23 mouse cellular contexts compared by ENCODE assay signal in genomic region chr8:114579292-114579691, GRCm38 (mm10).
A peak's percentile ranks its signal among the peaks of the same experiment; 100 is the strongest.
DNase-seq lines count a peak whose midpoint lies in the region; ATAC-seq and TF ChIP-seq lines count a peak whose summit lies in the region.
"Had no signal": no experiment of that assay in that cellular context is flagged by ENCODE, and none has a peak within 500 bp of the region (broad histone marks: within the 10 kb centered on the region; RNA-seq: fewer than 3 reads in every experiment).

No protein-coding gene starts in this region.

- H3K79me2 ChIP-seq in MEL (ENCODE audit: control insufficient read depth, insufficient read depth, low read length, poor library complexity) = no peaks in the 10 kb centered on the region

- TF ChIP-seq RAD21 in MEL (IDR thresholded peaks at IDR 0.05; ENCODE audit: low read depth, low read length) = no peak

- peak; percentile 26 for DNase-seq in gastrocnemius, adult 18-20 months (ENCODE audit: low spot score)
- no peak for DNase-seq in gastrocnemius, postnatal 36 days
- DNase-seq in kidney, adult 9 months = no peak
- peak; percentile 26 for DNase-seq in kidney, postnatal 0 days (ENCODE audit: low spot score)
- DNase-seq in kidney, adult 18-20 months = no peak
- DNase-seq in MEL (ENCODE audit: low read depth, low spot score) = peak; percentile 10
- DNase-seq in urinary bladder, postnatal 4 days (ENCODE audit: low spot score in 2 of 2) = no peak
- DNase-seq: adrenal gland, adult 2 months; adrenal gland, postnatal 10 days; adrenal gland, postnatal 25 days; B cell, adult 2 months; cerebellum, adult 11 months; cerebellum, adult 18-20 months; cerebellum, adult 8-10 months; cerebellum, adult 9-11 months; cerebellum, postnatal 14 days had no signal

- no peaks in the 10 kb centered on the region for H3K36me3 ChIP-seq in kidney, embryonic 14.5 days (ENCODE audit: control insufficient read depth, insufficient read depth, low read length)
- H3K36me3 ChIP-seq in kidney, postnatal 0 days (ENCODE audit: insufficient read depth, low read length) = no peaks in the 10 kb centered on the region
- peaks cover 0 to 3% of the 10 kb centered on the region in 2 experiments; a peak in 2 of 4 replicates for H3K36me3 ChIP-seq in MEL (ENCODE audit: control insufficient read depth in 1 of 2, insufficient read depth in 2 of 2, low read length in 2 of 2)
- H3K36me3 ChIP-seq: embryonic facial prominence, embryonic 10.5 days; embryonic facial prominence, embryonic 12.5 days; forebrain, embryonic 15.5 days had no signal

- H3K4me3 ChIP-seq in kidney, embryonic 14.5 days (ENCODE audit: low read length) = no peak overlapping the region
- H3K4me3 ChIP-seq in kidney, postnatal 0 days (replicated peaks; ENCODE audit: low read depth, low read length) = no peak overlapping the region
- H3K4me3 ChIP-seq in MEL (ENCODE audit: control insufficient read depth in 1 of 2, insufficient read depth in 1 of 2, low read depth in 2 of 2, low read length in 2 of 2) = no peak overlapping the region
- H3K4me3 ChIP-seq: embryonic facial prominence, embryonic 10.5 days; embryonic facial prominence, embryonic 12.5 days; forebrain, embryonic 13.5 days; forebrain, embryonic 15.5 days had no signal

- no peak overlapping the region for H3K27ac ChIP-seq in kidney, embryonic 14.5 days (ENCODE audit: low read depth, low read length)
- no peak overlapping the region for H3K27ac ChIP-seq in kidney, postnatal 0 days
- no peak overlapping the region for H3K27ac ChIP-seq in MEL (ENCODE audit: control insufficient read depth, low read depth, low read length)
- H3K27ac ChIP-seq: embryonic facial prominence, embryonic 10.5 days; embryonic facial prominence, embryonic 12.5 days; forebrain, embryonic 13.5 days; forebrain, embryonic 15.5 days had no signal

- H3K9me3 ChIP-seq in kidney, embryonic 14.5 days (ENCODE audit: control insufficient read depth, low read length) = peaks cover 5% of the 10 kb centered on the region
- H3K9me3 ChIP-seq in kidney, postnatal 0 days (replicated peaks; ENCODE audit: low read length) = no peaks in the 10 kb centered on the region
- H3K9me3 ChIP-seq in MEL (replicated peaks; ENCODE audit: insufficient read depth, low read length) = no peaks in the 10 kb centered on the region
- H3K9me3 ChIP-seq: forebrain, embryonic 13.5 days; forebrain, embryonic 15.5 days had no signal

- intact Hi-C loops in gastrocnemius, postnatal 36 days (cut with DNase I) = no loop called here

- no peak overlapping the region for H3K4me2 ChIP-seq in kidney, embryonic 14.5 days (replicated peaks; ENCODE audit: low read depth, low read length)
- no peak overlapping the region for H3K4me2 ChIP-seq in kidney, postnatal 0 days (ENCODE audit: low read length)
- H3K4me2 ChIP-seq: embryonic facial prominence, embryonic 12.5 days; forebrain, embryonic 13.5 days; forebrain, embryonic 15.5 days had no signal

- no peak for TF ChIP-seq EP300 in MEL (IDR thresholded peaks at IDR 0.05; ENCODE audit: low read depth in 1 of 2, low read length in 2 of 2)

- no peaks in the 10 kb centered on the region for H3K4me1 ChIP-seq in kidney, embryonic 14.5 days (ENCODE audit: control insufficient read depth, insufficient read depth, low read length)
- no peaks in the 10 kb centered on the region for H3K4me1 ChIP-seq in kidney, postnatal 0 days (replicated peaks; ENCODE audit: insufficient read depth, low read length)
- peaks cover 0 to 10% of the 10 kb centered on the region in 2 experiments; a peak in 2 of 4 replicates for H3K4me1 ChIP-seq in MEL (ENCODE audit: control insufficient read depth in 1 of 2, insufficient read depth in 2 of 2, low read length in 2 of 2)
- H3K4me1 ChIP-seq: embryonic facial prominence, embryonic 10.5 days; embryonic facial prominence, embryonic 12.5 days had no signal

- H3K27me3 ChIP-seq in kidney, embryonic 14.5 days (ENCODE audit: control insufficient read depth, insufficient read depth, low read length) = no peaks in the 10 kb centered on the region
- no peaks in the 10 kb centered on the region for H3K27me3 ChIP-seq in kidney, postnatal 0 days (ENCODE audit: insufficient read depth, low read length)
- H3K27me3 ChIP-seq in MEL (ENCODE audit: control insufficient read depth in 1 of 2, insufficient read depth in 2 of 2, low read length in 2 of 2) = no peaks in the 10 kb centered on the region
- H3K27me3 ChIP-seq: CH12.LX; embryonic facial prominence, embryonic 12.5 days; forebrain, embryonic 13.5 days; forebrain, embryonic 15.5 days had no signal

- WGBS in kidney, embryonic 14.5 days = 64% methylated on average over 10 of the region's 10 CpGs
- WGBS in kidney, postnatal 0 days = 54% methylated on average over 10 of the region's 10 CpGs

- no peak for TF ChIP-seq CTCF in kidney, postnatal 0 days (IDR thresholded peaks at IDR 0.05; ENCODE audit: low read depth)
- no peak for TF ChIP-seq CTCF in MEL (IDR thresholded peaks at IDR 0.05 in 2 of 3, conservative IDR thresholded peaks at IDR 0.05 in 1 of 3; ENCODE audit: control insufficient read depth in 1 of 3, insufficient read depth in 1 of 3, low read depth in 2 of 3, low read length in 3 of 3, poor library complexity in 1 of 3, severe bottlenecking in 1 of 3)

- no peak for TF ChIP-seq POLR2A in MEL (IDR thresholded peaks at IDR 0.05; ENCODE audit: control insufficient read depth in 1 of 2, insufficient read depth in 1 of 2, low read depth in 1 of 2, low read length in 2 of 2, poor library complexity in 1 of 2)

- ATAC-seq in kidney, embryonic 14.5 days (ENCODE audit: low FRiP score, low TSS enrichment) = peak; percentile 77; the same call in 1 of the 2 replicates
- ATAC-seq in kidney, postnatal 0 days (replicated peaks; ENCODE audit: low FRiP score, low read depth) = no peak
- ATAC-seq: CD4-positive, CD25-positive, alpha-beta regulatory T cell, adult 4 months; forebrain, embryonic 13.5 days; forebrain, embryonic 15.5 days had no signal

- H3K9ac ChIP-seq in kidney, embryonic 14.5 days (ENCODE audit: low read depth, low read length) = no peak overlapping the region
- H3K9ac ChIP-seq in kidney, postnatal 0 days (ENCODE audit: low read depth, low read length) = no peak overlapping the region
- no peak overlapping the region for H3K9ac ChIP-seq in MEL (ENCODE audit: control insufficient read depth, low read depth, low read length, poor library complexity, severe bottlenecking)
- H3K9ac ChIP-seq: embryonic facial prominence, embryonic 12.5 days; forebrain, embryonic 13.5 days; forebrain, embryonic 15.5 days had no signal

TF ChIP-seq in MEL, 35 proteins besides CTCF, POLR2A, EP300 and RAD21:
- TF ChIP-seq ZNF384 (IDR thresholded peaks at IDR 0.05; ENCODE audit: low read depth, low read length) (no peak), GABPA (IDR thresholded peaks at IDR 0.05; ENCODE audit: low read depth, low read length) (no peak), E2F4 (IDR thresholded peaks at IDR 0.05; ENCODE audit: borderline replicate concordance, low read depth, low read length) (no peak), SMC3 (IDR thresholded peaks at IDR 0.05; ENCODE audit: low read depth, low read length) (no peak), ETS1 (IDR thresholded peaks at IDR 0.05; ENCODE audit: low read depth, low read length) (no peak), CHD2 (IDR thresholded peaks at IDR 0.05; ENCODE audit: low read length) (no peak)

Comparison
In these comparisons a context has a peak if more than half of its experiments do, and no peak if none do; other contexts are left out.
1. DNase-seq: peak in gastrocnemius, adult 18-20 months (single experiment), kidney, postnatal 0 days (single experiment) and MEL (single experiment); none in gastrocnemius, postnatal 36 days (0 of 2), kidney, adult 9 months (single experiment), kidney, adult 18-20 months (single experiment) and urinary bladder, postnatal 4 days (0 of 2).